Mouse (Mus musculus) C2C12 (cell line): ENCODE measurements at regions not wholly inside any gene's neighbourhood (a gene's known extent, or its start where the extent isn't known, plus 50 kb on each side); places are given as distances from the start of the nearest gene placed in this dataset.
A peak's percentile ranks its signal among the peaks of the same experiment; 100 is the strongest.

Experiments
- H3K27me3 ChIP-seq: one replicate; pipeline ENCODE4 v1.6.1; 2011; ENCODE audit not compliant: control insufficient read depth, insufficient read depth, insufficient read length
- H3K36me3 ChIP-seq: one replicate; pipeline ENCODE4 v1.6.1; 2011; ENCODE audit not compliant: control insufficient read depth, insufficient read depth
- H3K4me3 ChIP-seq: one replicate; pipeline ENCODE4 v1.5.1; 2011; ENCODE audit warnings: mild to moderate bottlenecking, control low read depth; ENCODE audit not compliant: poor library complexity, insufficient read depth, severe bottlenecking
- H3K79me2 ChIP-seq: one replicate; pipeline ENCODE4 v1.6.1; 2011; ENCODE audit not compliant: control insufficient read depth, insufficient read depth
- H3K79me3 ChIP-seq: one replicate; pipeline ENCODE4 v1.6.1; 2011; ENCODE audit warnings: low read depth, control low read depth
- H3ac ChIP-seq: one replicate; pipeline ENCODE3; 2011; ENCODE audit warnings: low read depth; ENCODE audit not compliant: control insufficient read depth, insufficient read length
- CEBPB ChIP-seq: IDR thresholded peaks from one replicate; pipeline ENCODE4 v1.6.1; 2011; ENCODE audit warnings: low read depth, mild to moderate bottlenecking, control low read depth, moderate library complexity
- CTCF ChIP-seq: IDR thresholded peaks from one replicate; pipeline ENCODE4 v1.5.1; 2011; ENCODE audit not compliant: control insufficient read depth, insufficient read depth, insufficient read length
- FOSL1 ChIP-seq: IDR thresholded peaks from one replicate; pipeline ENCODE4 v1.8.0; 2011; ENCODE audit warnings: mild to moderate bottlenecking, low read length; ENCODE audit not compliant: poor library complexity, insufficient read depth, severe bottlenecking
- MAX ChIP-seq: IDR thresholded peaks from one replicate; pipeline ENCODE4 v1.6.1; 2011; ENCODE audit warnings: mild to moderate bottlenecking, control low read depth
- MYOD1 ChIP-seq: IDR thresholded peaks from one replicate; pipeline ENCODE4 v1.6.1; 2011; ENCODE audit warnings: low read depth; ENCODE audit not compliant: control insufficient read depth, insufficient read length
- MYOG ChIP-seq: IDR thresholded peaks from one replicate; pipeline ENCODE4 v1.6.1; 2011; ENCODE audit not compliant: control insufficient read depth, insufficient read length; ENCODE audit errors: extremely low read depth
- USF1 ChIP-seq: IDR thresholded peaks from one replicate; pipeline ENCODE4 v1.6.1; 2011; ENCODE audit warnings: low read depth, mild to moderate bottlenecking, control low read depth, moderate library complexity

DNA sequence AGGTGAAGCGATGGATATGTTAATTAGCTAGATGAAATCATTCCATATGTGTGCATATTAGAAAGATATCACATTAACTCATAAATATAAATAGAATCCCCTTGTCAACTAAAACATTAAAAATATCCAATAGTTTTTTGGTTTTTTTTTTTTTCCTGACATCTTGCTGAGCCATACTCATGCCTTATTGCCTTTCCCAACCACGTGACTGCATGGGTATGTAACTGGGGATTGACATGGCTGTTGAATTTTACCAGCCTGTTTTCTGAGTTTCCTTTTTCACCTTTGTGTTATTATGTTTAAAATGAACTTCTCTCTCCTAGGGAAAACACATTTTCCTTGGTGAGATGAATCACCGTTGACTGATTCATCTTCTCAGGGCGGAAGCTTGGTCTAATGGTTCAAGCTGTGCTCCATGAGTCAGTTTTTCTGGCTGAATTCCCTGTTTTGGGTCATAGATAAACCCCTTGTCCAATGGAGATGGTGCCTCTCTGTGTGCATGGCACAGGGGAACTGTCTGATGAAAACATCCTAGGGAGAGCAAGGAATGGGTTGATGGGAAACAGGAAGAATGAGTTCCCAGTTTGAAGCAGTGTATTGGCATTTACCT is 181.1 kb downstream of the Adcyap1 start:
- no peaks in the 10 kb centered on the region for H3K27me3 ChIP-seq
- H3K4me3 ChIP-seq, result no peak overlapping the region
- H3K79me3 ChIP-seq, result no peaks in the 10 kb centered on the region
- no peaks in the 10 kb centered on the region for H3K79me2 ChIP-seq
- TF ChIP-seq USF1, result peak; percentile 91
- no peak for TF ChIP-seq CTCF
- peak; percentile 75 for TF ChIP-seq FOSL1
- TF ChIP-seq CEBPB, result no peak
- no peak for TF ChIP-seq MYOD1
- peak; percentile 14 for TF ChIP-seq MAX
- no peak for TF ChIP-seq MYOG
- no peak overlapping the region for H3ac ChIP-seq
- no peaks in the 10 kb centered on the region for H3K36me3 ChIP-seq

DNA sequence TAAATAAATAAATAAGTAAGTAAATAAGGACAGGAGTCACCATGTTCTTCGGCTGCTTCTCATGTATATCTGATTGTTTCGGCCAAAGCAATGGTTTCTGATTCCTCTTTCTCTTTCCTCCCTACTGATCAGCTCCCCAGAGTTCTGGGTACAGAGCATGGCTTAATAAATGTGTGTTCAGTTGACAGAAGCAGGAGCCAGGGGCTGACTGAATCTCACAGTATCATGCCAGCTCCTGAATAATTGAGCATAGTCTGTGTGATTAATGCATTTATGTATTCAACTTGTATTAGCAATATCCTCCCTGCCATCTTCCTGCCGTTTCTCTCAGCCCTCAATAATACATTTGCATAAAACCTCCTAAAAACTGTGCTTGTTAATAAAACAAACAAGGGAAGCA is 191.4 kb downstream of the Adcyap1 start:
- Histone ChIP-seq H3K79me2 (no peaks in the 10 kb centered on the region), H3ac (no peak overlapping the region), H3K4me3 (no peak overlapping the region), H3K27me3 (no peaks in the 10 kb centered on the region), H3K36me3 (no peaks in the 10 kb centered on the region), H3K79me3 (no peaks in the 10 kb centered on the region)
- TF ChIP-seq CTCF, result no peak
- no peak for TF ChIP-seq FOSL1
- no peak for TF ChIP-seq MYOG
- TF ChIP-seq MYOD1, result no peak
- no peak for TF ChIP-seq MAX
- no peak for TF ChIP-seq CEBPB
- TF ChIP-seq USF1, result no peak

DNA sequence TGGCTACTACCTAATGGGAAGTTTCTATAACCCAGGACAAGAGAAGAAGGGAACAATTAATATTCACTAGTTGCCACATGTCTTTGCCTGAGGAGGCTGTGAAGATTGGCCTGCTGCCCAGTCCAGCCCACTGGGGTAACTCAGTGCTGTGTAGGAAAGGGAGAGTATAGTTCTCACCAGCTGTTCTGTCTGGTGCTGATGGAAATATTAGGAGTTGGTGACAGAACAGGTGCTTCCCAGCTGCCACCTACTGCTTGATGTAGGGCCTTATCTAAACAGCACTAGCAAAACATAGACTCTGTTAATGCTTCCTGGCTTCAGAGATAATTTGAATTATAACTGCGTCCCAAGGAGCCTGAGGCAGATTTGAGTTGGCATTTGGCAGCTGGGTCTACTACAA is 210.5 kb downstream of the Adcyap1 start:
- TF ChIP-seq MAX (no peak), CEBPB (no peak), USF1 (no peak), MYOD1 (no peak)
- no peak overlapping the region for H3ac ChIP-seq
- H3K36me3 ChIP-seq, result no peaks in the 10 kb centered on the region
- no peaks in the 10 kb centered on the region for H3K27me3 ChIP-seq
- no peak overlapping the region for H3K4me3 ChIP-seq
- no peaks in the 10 kb centered on the region for H3K79me3 ChIP-seq
- no peaks in the 10 kb centered on the region for H3K79me2 ChIP-seq
